Mouse (Mus musculus) MEL (cell line): ENCODE measurements around the gene Rbp2. TPM values are rescaled to one million over a fixed set of nuclear protein-coding genes. Genes with fewer than 3 reads are reported as not detected.
A peak's percentile ranks its signal among the peaks of the same experiment; 100 is the strongest.

Experiments
- DNase-seq: peaks from one replicate; pipeline ENCODE4 v3.0.0; 2011; ENCODE audit warnings: low read depth, low spot score
- H3K27ac ChIP-seq: 2 replicates; pipeline ENCODE4 v1.5.1; 2012; ENCODE audit warnings: low read depth, mild to moderate bottlenecking, control low read depth, low read length, moderate library complexity; ENCODE audit not compliant: control insufficient read depth
- H3K27me3 ChIP-seq, 2 experiments: fragments of 150-350 bp in 1 of 2; sonication (generic) in 1 of 2; 2 replicates each; pipeline ENCODE4 v1.6.1; 2012; ENCODE audit warnings: low read length in 2 of 2, mild to moderate bottlenecking in 2 of 2, improper control_type of control experiment in 1 of 2, moderate library complexity in 1 of 2; ENCODE audit not compliant: insufficient read depth in 2 of 2, control insufficient read depth in 1 of 2
- H3K36me3 ChIP-seq, 2 experiments: 2 replicates each; pipeline ENCODE4 v1.6.1; 2012 to 2014; ENCODE audit warnings: low read length in 2 of 2, improper control_type of control experiment in 1 of 2, inconsistent platforms in 1 of 2, mild to moderate bottlenecking in 1 of 2; ENCODE audit not compliant: insufficient read depth in 2 of 2, control insufficient read depth in 1 of 2
- H3K4me1 ChIP-seq, 2 experiments: fragments of 150-350 bp in 1 of 2; sonication (generic) in 1 of 2; 2 replicates each; pipeline ENCODE4 v1.6.1; 2012; ENCODE audit warnings: low read length in 2 of 2, improper control_type of control experiment in 1 of 2, mild to moderate bottlenecking in 1 of 2; ENCODE audit not compliant: insufficient read depth in 2 of 2, control insufficient read depth in 1 of 2
- H3K4me3 ChIP-seq, 2 experiments: fragments of 150-350 bp in 1 of 2; sonication (generic) in 1 of 2; 2 replicates each; pipeline ENCODE4 v1.5.1; 2012; ENCODE audit warnings: low read depth in 2 of 2, low read length in 2 of 2, mild to moderate bottlenecking in 2 of 2, moderate library complexity in 2 of 2, control low read depth in 1 of 2, improper control_type of control experiment in 1 of 2; ENCODE audit not compliant: control insufficient read depth in 1 of 2, insufficient read depth in 1 of 2
- H3K79me2 ChIP-seq: 2 replicates; pipeline ENCODE4 v1.6.1; 2012; ENCODE audit warnings: mild to moderate bottlenecking, low read length, moderate library complexity; ENCODE audit not compliant: control insufficient read depth, poor library complexity, insufficient read depth
- H3K9ac ChIP-seq: 2 replicates; pipeline ENCODE4 v1.6.1; 2012; ENCODE audit warnings: low read depth, mild to moderate bottlenecking, control low read depth, low read length, moderate library complexity; ENCODE audit not compliant: control insufficient read depth, poor library complexity, severe bottlenecking
- H3K9me3 ChIP-seq: fragments of 150-350 bp; sonication (generic); replicated peaks from 2 replicates; pipeline ENCODE4 v1.6.1; 2012; ENCODE audit warnings: mild to moderate bottlenecking, low read length, improper control_type of control experiment, moderate library complexity; ENCODE audit not compliant: insufficient read depth
- E2F4 ChIP-seq: IDR thresholded peaks from 2 replicates; pipeline ENCODE4 v1.6.1; 2011; ENCODE audit warnings: low read depth, low read length, improper control_type of control experiment, borderline replicate concordance
- EP300 ChIP-seq, 2 experiments: IDR thresholded peaks; 2 replicates each; pipeline ENCODE4 v1.6.1; 2011; ENCODE audit warnings: improper control_type of control experiment in 2 of 2, low read length in 2 of 2, low read depth in 1 of 2, mild to moderate bottlenecking in 1 of 2
- ETS1 ChIP-seq: IDR thresholded peaks from 2 replicates; pipeline ENCODE4 v1.6.1; 2012; ENCODE audit warnings: low read depth, mild to moderate bottlenecking, inconsistent platforms, low read length, improper control_type of control experiment, moderate library complexity
- GATA1 ChIP-seq: IDR thresholded peaks from 2 replicates; pipeline ENCODE4 v1.6.1; 2011; ENCODE audit warnings: low read depth, low read length, improper control_type of control experiment
- KAT2A ChIP-seq: conservative IDR thresholded peaks from 2 replicates; pipeline ENCODE4 v1.6.1; 2012; ENCODE audit warnings: low read depth, low read length, improper control_type of control experiment, inconsistent platforms
- MAX ChIP-seq: IDR thresholded peaks from 2 replicates; pipeline ENCODE4 v1.6.1; 2011; ENCODE audit warnings: low read length, improper control_type of control experiment
- MAZ ChIP-seq: IDR thresholded peaks from 2 replicates; pipeline ENCODE4 v1.6.1; 2012; ENCODE audit warnings: low read depth, mild to moderate bottlenecking, inconsistent platforms, low read length, improper control_type of control experiment
- MYB ChIP-seq: IDR thresholded peaks from 2 replicates; pipeline ENCODE4 v1.6.1; 2011; ENCODE audit warnings: mild to moderate bottlenecking, low read depth, low read length, improper control_type of control experiment
- MYC ChIP-seq: IDR thresholded peaks from 2 replicates; pipeline ENCODE4 v1.6.1; 2011; ENCODE audit warnings: low read depth, mild to moderate bottlenecking, low read length, improper control_type of control experiment, moderate library complexity
- NELFE ChIP-seq: IDR thresholded peaks from 2 replicates; pipeline ENCODE4 v1.6.1; 2011; ENCODE audit warnings: low read depth, low read length, improper control_type of control experiment
- NRF1 ChIP-seq: IDR thresholded peaks from 2 replicates; pipeline ENCODE4 v1.6.1; 2014; ENCODE audit warnings: low read depth, mild to moderate bottlenecking, inconsistent platforms, low read length, improper control_type of control experiment, moderate library complexity; ENCODE audit not compliant: poor library complexity, insufficient read depth, severe bottlenecking
- POLR2A ChIP-seq, 2 experiments: IDR thresholded peaks; 2 replicates each; pipeline ENCODE4 v1.6.1; 2011 to 2012; ENCODE audit warnings: low read length in 2 of 2, mild to moderate bottlenecking in 2 of 2, control low read depth in 1 of 2, improper control_type of control experiment in 1 of 2, low read depth in 1 of 2, moderate library complexity in 1 of 2; ENCODE audit not compliant: control insufficient read depth in 1 of 2, insufficient read depth in 1 of 2, poor library complexity in 1 of 2
- POLR2AphosphoS5 ChIP-seq: IDR thresholded peaks from 2 replicates; pipeline ENCODE4 v1.6.1; 2012; ENCODE audit warnings: low read depth, borderline replicate concordance, mild to moderate bottlenecking, inconsistent platforms, low read length, moderate library complexity, mixed read lengths
- TCF12 ChIP-seq: IDR thresholded peaks from 2 replicates; pipeline ENCODE4 v1.6.1; 2014; ENCODE audit warnings: low read depth, mild to moderate bottlenecking, inconsistent platforms, low read length, improper control_type of control experiment, moderate library complexity
- USF1 ChIP-seq: IDR thresholded peaks from 2 replicates; pipeline ENCODE4 v1.6.1; 2014; ENCODE audit warnings: low read depth, mild to moderate bottlenecking, inconsistent platforms, low read length, improper control_type of control experiment, moderate library complexity
- USF2 ChIP-seq, 2 experiments: IDR thresholded peaks; 2 replicates each; pipeline ENCODE4 v1.6.1; 2011 to 2012; ENCODE audit warnings: improper control_type of control experiment in 2 of 2, low read length in 2 of 2, borderline replicate concordance in 1 of 2, inconsistent platforms in 1 of 2, low read depth in 1 of 2, mild to moderate bottlenecking in 1 of 2; ENCODE audit not compliant: insufficient read depth in 1 of 2
- ZC3H11A ChIP-seq: IDR thresholded peaks from 2 replicates; pipeline ENCODE4 v1.6.1; 2012; ENCODE audit warnings: low read depth, mild to moderate bottlenecking, inconsistent platforms, low read length, improper control_type of control experiment
- polyA plus RNA-seq, 2 experiments: library from polyadenylated mRNA; stranded (reverse) in 1 of 2; unstranded in 1 of 2; fragments of >175 nt in 1 of 2; fragments of >200 nt in 1 of 2; gene quantifications; 2 replicates each; pipeline versions ENCODE4 v1.2.1 to v1.2.4; 2012; ENCODE audit warnings: low replicate concordance in 2 of 2, low read depth in 1 of 2; ENCODE audit not compliant: insufficient read length in 2 of 2, insufficient read depth in 1 of 2, missing spikeins in 1 of 2
- total RNA-seq: library from RNA; depleted of rRNA; stranded (reverse); fragments of 300-350 nt; gene quantifications from 2 replicates; pipeline ENCODE4 v1.2.3, GENCODE M21; 2012

The Rbp2 gene
- total and polyA plus RNA-seq, 3 experiments, result 0.11 TPM; not detected in 2

GRCm38 (mm10) chr9:98489532-98489931, 3.6 kb downstream of the Rbp2 start (continued):
- TF ChIP-seq EP300 (IDR thresholded peaks at IDR 0.05; ENCODE audit: low read depth in 1 of 2, low read length in 2 of 2) (peak; percentile 90 to 95), E2F4 (no peak)

DNA sequence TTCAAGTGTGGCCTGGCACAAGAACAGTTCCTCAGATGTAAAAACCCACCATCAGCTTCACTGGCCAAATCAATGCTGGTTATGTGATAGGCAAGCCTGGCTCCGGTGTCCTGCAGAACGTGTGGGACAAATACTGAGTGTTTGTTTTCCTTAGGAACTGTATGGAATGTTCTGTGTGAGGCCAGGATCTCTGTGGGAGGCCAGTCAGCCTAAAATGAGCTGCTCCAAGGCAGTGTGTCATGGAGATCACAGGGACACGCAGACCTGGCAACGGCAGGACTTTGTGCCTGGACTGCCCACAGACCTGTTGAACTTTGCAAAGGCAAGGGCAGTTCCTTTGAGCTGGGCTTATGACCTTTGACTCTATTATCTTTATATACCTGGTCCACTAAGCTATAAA, 4.2 kb downstream of the Rbp2 start:
- no peak overlapping the region for H3K9ac ChIP-seq
- H3K36me3 ChIP-seq, result peaks cover 0 to 36% of the 10 kb centered on the region in 2 experiments; a peak in 2 of 4 replicates
- H3K27me3 ChIP-seq, result no peaks in the 10 kb centered on the region
- peaks cover 12 to 41% of the 10 kb centered on the region in 2 experiments for H3K4me1 ChIP-seq
- peak overlapping the region; percentile 35 for H3K27ac ChIP-seq
- no peak for TF ChIP-seq MYC
- no peak for TF ChIP-seq GATA1
- no peak for TF ChIP-seq USF1
- no peak for TF ChIP-seq TCF12
- TF ChIP-seq POLR2AphosphoS5, result no peak
- TF ChIP-seq ZC3H11A, result no peak
- TF ChIP-seq KAT2A, result no peak
- TF ChIP-seq MAX, result no peak
- TF ChIP-seq NELFE, result no peak
- no peak for TF ChIP-seq EP300 (IDR thresholded peaks at IDR 0.05; ENCODE audit: low read depth in 1 of 2, low read length in 2 of 2)
- TF ChIP-seq NRF1, result no peak
- no peak for TF ChIP-seq POLR2A (IDR thresholded peaks at IDR 0.05; ENCODE audit: control insufficient read depth in 1 of 2, insufficient read depth in 1 of 2, low read depth in 1 of 2, low read length in 2 of 2, poor library complexity in 1 of 2)
- no peak for TF ChIP-seq USF2 (IDR thresholded peaks at IDR 0.05; ENCODE audit: borderline replicate concordance in 1 of 2, insufficient read depth in 1 of 2, low read depth in 1 of 2, low read length in 2 of 2)
- TF ChIP-seq, all 39 proteins: peak for 0
- H3K9me3 ChIP-seq, result no peaks in the 10 kb centered on the region
- H3K4me3 ChIP-seq, result no peak overlapping the region
- DNase-seq, result no peak
- H3K79me2 ChIP-seq, result no peaks in the 10 kb centered on the region

GRCm38 (mm10) chr9:98491071-98491470, 5.2 kb downstream of the Rbp2 start:
- Histone ChIP-seq H3K4me1 (peaks cover 12 to 45% of the 10 kb centered on the region in 2 experiments), H3K27ac (no peak overlapping the region), H3K79me2 (no peaks in the 10 kb centered on the region), H3K36me3 (peaks cover 0 to 38% of the 10 kb centered on the region in 2 experiments; a peak in 2 of 4 replicates), H3K27me3 (no peaks in the 10 kb centered on the region), H3K4me3 (no peak overlapping the region), H3K9me3 (no peaks in the 10 kb centered on the region), H3K9ac (no peak overlapping the region)
- no peak for DNase-seq
- TF ChIP-seq USF1, result no peak
- no peak for TF ChIP-seq ETS1
- TF ChIP-seq MYB, result no peak
- no peak for TF ChIP-seq POLR2AphosphoS5
- no peak for TF ChIP-seq MAZ
